Mouse (Mus musculus): ENCODE measurements at regions not wholly inside any gene's neighbourhood (a gene's known extent, or its start where the extent isn't known, plus 50 kb on each side); places are given as distances from the start of the nearest gene placed in this dataset.

GRCm38 (mm10) chr10:8011138-8011537, 55.1 kb upstream of the Tab2 start:
- H3K9me3 ChIP-seq (replicated peaks; ENCODE audit: insufficient read depth, low read length) = no peaks in the 10 kb centered on the region
- H3K4me1 ChIP-seq (ENCODE audit: control insufficient read depth in 1 of 2, insufficient read depth in 2 of 2, low read length in 2 of 2) = peaks cover 6 to 32% of the 10 kb centered on the region in 2 experiments; a peak in 3 of 4 replicates
- no peak for TF ChIP-seq MYC (IDR thresholded peaks at IDR 0.05; ENCODE audit: low read depth, low read length)
- no peak for TF ChIP-seq USF1 (IDR thresholded peaks at IDR 0.05; ENCODE audit: low read depth, low read length)
- no peak for TF ChIP-seq MAFK (IDR thresholded peaks at IDR 0.05; ENCODE audit: borderline replicate concordance, low read depth, low read length)
- TF ChIP-seq CHD2 (IDR thresholded peaks at IDR 0.05; ENCODE audit: low read length) = no peak
- TF ChIP-seq ZMIZ1 (IDR thresholded peaks at IDR 0.05; ENCODE audit: low read depth, low read length) = no peak
- peak; percentile 53; the same call in 1 of the 2 replicates for TF ChIP-seq TBP (IDR thresholded peaks at IDR 0.05; ENCODE audit: low read depth, low read length)
- no peak for TF ChIP-seq E2F4 (IDR thresholded peaks at IDR 0.05; ENCODE audit: borderline replicate concordance, low read depth, low read length)
- no peak for TF ChIP-seq ETS1 (IDR thresholded peaks at IDR 0.05; ENCODE audit: low read depth, low read length)
- 0 out of 2 replicates have a peak, but pooled peaks have one; percentile 25 for TF ChIP-seq GATA1 (IDR thresholded peaks at IDR 0.05; ENCODE audit: low read depth, low read length)
- peak in 1 of 2 experiments; percentile 49; a peak in 2 of 4 replicates for TF ChIP-seq EP300 (IDR thresholded peaks at IDR 0.05; ENCODE audit: low read depth in 1 of 2, low read length in 2 of 2)
- no peak for TF ChIP-seq BHLHE40 (IDR thresholded peaks at IDR 0.05; ENCODE audit: borderline replicate concordance, low read depth, low read length)
- peak overlapping the region; percentile 83 for H3K27ac ChIP-seq (ENCODE audit: control insufficient read depth, low read depth, low read length)
- peak overlapping the region; percentile 48 to 59 for H3K4me3 ChIP-seq (ENCODE audit: control insufficient read depth in 1 of 2, insufficient read depth in 1 of 2, low read depth in 2 of 2, low read length in 2 of 2)
- H3K9ac ChIP-seq (ENCODE audit: control insufficient read depth, low read depth, low read length, poor library complexity, severe bottlenecking) = peak overlapping the region; percentile 51
- H3K79me2 ChIP-seq (ENCODE audit: control insufficient read depth, insufficient read depth, low read length, poor library complexity) = no peaks in the 10 kb centered on the region
- no peaks in the 10 kb centered on the region for H3K27me3 ChIP-seq (ENCODE audit: control insufficient read depth in 1 of 2, insufficient read depth in 2 of 2, low read length in 2 of 2)
- H3K36me3 ChIP-seq (ENCODE audit: control insufficient read depth in 1 of 2, insufficient read depth in 2 of 2, low read length in 2 of 2) = peaks cover 0 to 24% of the 10 kb centered on the region in 2 experiments; a peak in 2 of 4 replicates
- DNase-seq (ENCODE audit: low read depth, low spot score) = peak; percentile 73

GRCm38 (mm10) chr10:8009855-8010254, 53.8 kb upstream of the Tab2 start:
- Histone ChIP-seq H3K4me3 (ENCODE audit: control insufficient read depth in 1 of 2, insufficient read depth in 1 of 2, low read depth in 2 of 2, low read length in 2 of 2) (no peak overlapping the region), H3K36me3 (ENCODE audit: control insufficient read depth in 1 of 2, insufficient read depth in 2 of 2, low read length in 2 of 2) (peaks cover 0 to 23% of the 10 kb centered on the region in 2 experiments; a peak in 2 of 4 replicates), H3K79me2 (ENCODE audit: control insufficient read depth, insufficient read depth, low read length, poor library complexity) (no peaks in the 10 kb centered on the region), H3K27me3 (ENCODE audit: control insufficient read depth in 1 of 2, insufficient read depth in 2 of 2, low read length in 2 of 2) (no peaks in the 10 kb centered on the region), H3K9me3 (replicated peaks; ENCODE audit: insufficient read depth, low read length) (no peaks in the 10 kb centered on the region), H3K4me1 (ENCODE audit: control insufficient read depth in 1 of 2, insufficient read depth in 2 of 2, low read length in 2 of 2) (peaks cover 6 to 32% of the 10 kb centered on the region in 2 experiments; a peak in 3 of 4 replicates), H3K27ac (ENCODE audit: control insufficient read depth, low read depth, low read length) (no peak overlapping the region), H3K9ac (ENCODE audit: control insufficient read depth, low read depth, low read length, poor library complexity, severe bottlenecking) (no peak overlapping the region)
- no peak for DNase-seq (ENCODE audit: low read depth, low spot score)
- no peak for TF ChIP-seq TCF12 (IDR thresholded peaks at IDR 0.05; ENCODE audit: low read depth, low read length)
- TF ChIP-seq MAX (IDR thresholded peaks at IDR 0.05; ENCODE audit: low read length) = no peak
- TF ChIP-seq MAZ (IDR thresholded peaks at IDR 0.05; ENCODE audit: low read depth, low read length) = no peak
- no peak for TF ChIP-seq ZNF384 (IDR thresholded peaks at IDR 0.05; ENCODE audit: low read depth, low read length)
- TF ChIP-seq GATA1 (IDR thresholded peaks at IDR 0.05; ENCODE audit: low read depth, low read length) = no peak
- no peak for TF ChIP-seq GABPA (IDR thresholded peaks at IDR 0.05; ENCODE audit: low read depth, low read length)
- TF ChIP-seq SMC3 (IDR thresholded peaks at IDR 0.05; ENCODE audit: low read depth, low read length) = no peak
- TF ChIP-seq POLR2AphosphoS2 (IDR thresholded peaks at IDR 0.05; ENCODE audit: low read length) = no peak
- TF ChIP-seq USF2 (IDR thresholded peaks at IDR 0.05; ENCODE audit: borderline replicate concordance in 1 of 2, insufficient read depth in 1 of 2, low read depth in 1 of 2, low read length in 2 of 2) = no peak
- TF ChIP-seq BHLHE40 (IDR thresholded peaks at IDR 0.05; ENCODE audit: borderline replicate concordance, low read depth, low read length) = no peak
- TF ChIP-seq ZC3H11A (IDR thresholded peaks at IDR 0.05; ENCODE audit: low read depth, low read length) = no peak
- no peak for TF ChIP-seq USF1 (IDR thresholded peaks at IDR 0.05; ENCODE audit: low read depth, low read length)
- no peak for TF ChIP-seq MYB (IDR thresholded peaks at IDR 0.05; ENCODE audit: low read depth, low read length)
- TF ChIP-seq JUND (IDR thresholded peaks at IDR 0.05; ENCODE audit: low read depth, low read length) = no peak
- no peak for TF ChIP-seq MXI1 (IDR thresholded peaks at IDR 0.05; ENCODE audit: low read depth, low read length)
- TF ChIP-seq KAT2A (conservative IDR thresholded peaks at IDR 0.05; ENCODE audit: low read depth, low read length) = no peak

Data from MEL (cell line).